Mouse (Mus musculus) hindbrain, embryonic 10.5 days (tissue): ENCODE results near the gene Gm10401. TPM values are rescaled to one million over a fixed set of nuclear protein-coding genes. Genes with fewer than 3 reads are reported as not detected.

ENCODE experiments used
- DNase-seq: peaks from one replicate; pipeline ENCODE4 v3.0.0-alpha.2; 2017; ENCODE audit warnings: low spot score
- H3K27ac ChIP-seq: fragments of 300-500 bp; sonication (generic); 2 replicates; pipeline ENCODE4 v1.5.1; 2016; ENCODE audit warnings: mild to moderate bottlenecking, moderate library complexity
- H3K27me3 ChIP-seq: fragments of 300-500 bp; sonication (generic); 2 replicates; pipeline ENCODE4 v1.6.1; 2016; ENCODE audit warnings: mild to moderate bottlenecking; ENCODE audit not compliant: poor library complexity, insufficient read depth, severe bottlenecking
- H3K36me3 ChIP-seq: fragments of 300-500 bp; sonication (generic); 2 replicates; pipeline ENCODE4 v1.6.1; 2016; ENCODE audit warnings: mild to moderate bottlenecking, moderate library complexity
- H3K4me1 ChIP-seq: fragments of 300-500 bp; sonication (generic); replicated peaks from 2 replicates; pipeline ENCODE4 v1.6.1; 2016; ENCODE audit warnings: mild to moderate bottlenecking
- H3K4me3 ChIP-seq: fragments of 300-500 bp; sonication (generic); 2 replicates; pipeline ENCODE4 v1.5.1; 2016; ENCODE audit warnings: mild to moderate bottlenecking, moderate library complexity
- H3K9me3 ChIP-seq: fragments of 300-500 bp; sonication (generic); 2 replicates; pipeline ENCODE4 v1.6.1; 2016; ENCODE audit warnings: mild to moderate bottlenecking, moderate library complexity
- WGBS: fragments of 180-500 bp; shearing (Covaris S2); methylation state at CpG from one replicate; pipeline ENCODE4 v1.1.7; 2016; 5-methylcytosine and 5-hydroxymethylcytosine counted together
- polyA plus RNA-seq: library from polyadenylated mRNA; unstranded; fragments of >200 nt; fragmentation: Nextera tagmentation; extraction: Ambion mirVana; gene quantifications from 2 replicates; pipeline ENCODE4 v1.2.1, GENCODE M21; 2016

Gene Gm10401
- polyA plus RNA-seq = 22.3 and 22.8 TPM in 2 replicates

DNA sequence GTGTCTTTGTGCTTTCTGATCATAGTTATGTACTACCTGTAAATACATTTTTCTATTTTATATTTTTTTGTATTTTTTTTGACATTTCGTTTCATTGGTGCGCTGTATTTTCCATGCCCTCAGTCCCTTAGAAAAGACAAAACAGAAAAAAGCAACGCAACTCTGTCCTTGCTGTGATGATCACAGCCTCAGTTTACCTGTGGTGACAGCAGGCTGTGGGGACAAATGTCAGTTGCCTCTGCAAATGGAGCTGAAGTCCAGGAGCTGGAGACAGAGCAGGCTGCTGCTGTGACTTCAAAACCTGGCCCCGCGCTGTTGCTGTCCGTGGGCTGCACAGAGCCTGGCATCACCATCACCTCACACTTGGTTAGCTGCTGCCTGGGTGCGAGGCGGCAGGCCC lies at the start of gene Gm10401:
Gene Gm10401, minus strand, starts transcription at position 101 of the 400 bp plus-strand sequence.
- 96% methylated on average over 8 of the region's 8 CpGs for WGBS
- Histone ChIP-seq H3K4me3 (no peak within 1 kb of the TSS), H3K27ac (no peak within 1 kb of the TSS), H3K27me3 (no peaks in the 10 kb centered on the region), H3K4me1 (no peaks in the 10 kb centered on the region), H3K9me3 (no peaks in the 10 kb centered on the region), H3K36me3 (peaks cover 97% of the 10 kb centered on the region)
- DNase-seq = no peak

DNA sequence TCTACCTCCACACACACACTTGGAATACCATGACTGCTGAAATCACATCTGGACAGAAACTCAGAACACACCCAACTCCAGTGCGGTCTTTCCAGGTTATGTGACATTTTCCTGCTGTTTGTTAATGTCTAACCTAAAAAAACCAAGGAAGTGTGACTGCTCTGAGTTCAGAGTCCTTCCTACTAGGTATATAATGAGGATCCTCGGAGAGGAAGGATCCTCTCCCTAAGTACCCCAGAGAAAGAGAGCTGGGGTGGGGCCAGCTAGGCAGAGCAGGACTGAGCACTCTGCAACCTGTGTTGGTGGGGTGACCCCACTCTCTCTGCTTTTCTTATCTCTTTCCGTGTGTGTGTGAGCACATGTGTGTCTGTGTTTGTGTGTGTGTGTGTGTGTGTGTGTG lies 49.3 kb upstream of the Gm10401 start:
- Histone ChIP-seq H3K9me3 (no peaks in the 10 kb centered on the region), H3K36me3 (peaks cover 94% of the 10 kb centered on the region), H3K4me1 (peaks cover 26% of the 10 kb centered on the region), H3K27ac (no peak overlapping the region), H3K27me3 (no peaks in the 10 kb centered on the region), H3K4me3 (no peak overlapping the region)
- DNase-seq = no peak
- 85% methylated on average over 3 of the region's 3 CpGs for WGBS

DNA sequence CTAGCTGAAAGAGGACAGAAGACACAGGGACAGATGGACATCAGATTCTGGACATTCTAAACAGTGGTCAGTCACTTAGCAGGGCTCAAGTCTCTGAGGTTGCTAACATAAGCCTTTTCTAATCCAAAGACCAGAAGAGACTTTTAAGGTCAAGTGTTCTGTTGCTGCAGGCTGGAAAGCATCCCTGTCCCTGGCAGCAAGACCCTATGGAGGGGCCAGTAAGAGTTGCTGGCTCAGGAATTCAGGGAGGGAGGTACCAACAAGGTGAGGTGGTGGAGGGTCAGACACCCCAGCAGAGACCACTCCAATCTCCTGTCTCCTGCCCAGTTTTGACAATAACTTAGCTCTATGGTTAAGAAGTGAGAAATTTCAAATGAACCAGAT lies 48.6 kb upstream of the Gm10401 start:
- DNase-seq = no peak
- Histone ChIP-seq H3K27me3 (no peaks in the 10 kb centered on the region), H3K4me3 (no peak overlapping the region), H3K36me3 (peaks cover 95% of the 10 kb centered on the region), H3K27ac (no peak overlapping the region), H3K9me3 (no peaks in the 10 kb centered on the region), H3K4me1 (peaks cover 24% of the 10 kb centered on the region)

DNA sequence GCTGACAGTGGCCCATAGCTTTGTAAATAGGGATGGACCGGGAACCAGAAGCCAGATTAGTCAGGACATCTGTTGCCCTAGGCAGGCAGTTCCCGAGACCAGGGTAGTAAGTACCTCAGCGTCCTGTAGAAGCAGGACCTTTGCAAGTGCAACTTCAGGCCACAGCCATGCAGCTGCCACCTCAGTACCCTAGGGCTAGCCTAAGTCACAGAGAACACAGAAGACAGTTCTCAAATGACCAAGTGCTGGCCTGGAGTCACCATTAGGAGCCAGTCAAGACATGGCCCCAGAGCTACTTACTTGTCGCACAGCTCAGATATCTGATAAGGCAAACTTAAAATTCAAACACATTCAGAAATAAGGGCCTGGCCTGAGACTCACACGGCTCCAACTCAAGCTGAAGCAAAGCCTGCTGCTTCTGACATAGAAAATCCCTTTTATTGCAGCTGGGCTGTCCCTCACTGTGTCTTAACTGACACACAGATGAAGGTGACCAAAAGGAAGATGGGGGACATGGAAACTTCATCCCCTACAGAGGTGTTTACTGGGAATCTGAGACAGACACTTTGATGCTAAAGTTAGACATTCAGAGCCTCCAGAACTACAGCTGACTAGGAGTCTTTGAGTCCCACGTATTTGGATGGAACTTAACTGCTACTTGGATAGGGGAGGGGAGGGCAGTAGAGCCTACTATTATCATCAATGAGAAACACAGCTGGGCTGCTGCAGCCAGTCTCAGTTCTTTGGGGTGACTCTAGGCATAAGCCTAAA lies 48.1 kb upstream of the Gm10401 start:
- no peak overlapping the region for H3K27ac ChIP-seq

DNA sequence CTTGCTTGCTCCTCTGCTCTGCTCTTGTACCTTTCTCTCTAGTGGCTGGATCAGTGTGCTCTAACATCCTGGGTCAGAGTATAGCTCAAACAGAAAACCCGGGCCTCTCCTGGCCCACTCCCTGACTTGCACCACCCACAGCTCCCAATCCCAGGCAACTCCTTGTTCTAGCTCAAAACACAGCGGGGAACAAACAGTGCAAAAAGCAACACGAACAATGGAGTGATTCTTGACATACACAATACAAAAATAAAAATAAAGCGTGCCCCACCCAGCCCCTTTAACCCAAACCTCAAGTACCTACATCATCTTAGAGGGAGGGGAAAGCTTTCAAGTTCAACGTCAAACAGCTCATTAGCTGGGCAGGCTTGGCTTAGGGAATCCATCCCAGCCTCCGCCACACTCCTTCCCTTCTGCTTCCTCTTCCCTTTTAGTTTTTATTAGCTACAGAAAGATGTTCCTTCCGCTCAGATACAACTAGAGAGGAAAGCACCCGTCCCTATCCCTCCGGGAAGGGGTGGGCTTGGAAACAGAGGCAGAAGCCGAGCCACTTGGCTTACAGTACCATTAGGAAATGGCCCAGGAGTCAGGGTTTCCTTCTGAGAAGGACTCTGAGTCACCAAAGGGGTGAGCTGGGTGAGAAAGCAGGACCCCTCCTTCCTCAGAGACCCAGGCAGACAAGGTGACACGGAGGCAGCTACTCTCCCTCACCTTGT lies 47.3 kb upstream of the Gm10401 start:
- H3K27me3 ChIP-seq = no peaks in the 10 kb centered on the region
- 81% methylated on average over 11 of the region's 11 CpGs for WGBS
- H3K4me1 ChIP-seq = peaks cover 24% of the 10 kb centered on the region
- DNase-seq = no peak
- H3K27ac ChIP-seq = no peak overlapping the region
- no peak overlapping the region for H3K4me3 ChIP-seq
- peaks cover 82% of the 10 kb centered on the region for H3K36me3 ChIP-seq
- no peaks in the 10 kb centered on the region for H3K9me3 ChIP-seq

More for the DNA sequence above, 48.1 kb upstream of the Gm10401 start:
- Histone ChIP-seq H3K27me3 (no peaks in the 10 kb centered on the region), H3K4me1 (peaks cover 24% of the 10 kb centered on the region), H3K9me3 (no peaks in the 10 kb centered on the region), H3K36me3 (peaks cover 90% of the 10 kb centered on the region), H3K4me3 (no peak overlapping the region)
- 87% methylated on average over 6 of the region's 6 CpGs for WGBS
- no peak for DNase-seq

DNA sequence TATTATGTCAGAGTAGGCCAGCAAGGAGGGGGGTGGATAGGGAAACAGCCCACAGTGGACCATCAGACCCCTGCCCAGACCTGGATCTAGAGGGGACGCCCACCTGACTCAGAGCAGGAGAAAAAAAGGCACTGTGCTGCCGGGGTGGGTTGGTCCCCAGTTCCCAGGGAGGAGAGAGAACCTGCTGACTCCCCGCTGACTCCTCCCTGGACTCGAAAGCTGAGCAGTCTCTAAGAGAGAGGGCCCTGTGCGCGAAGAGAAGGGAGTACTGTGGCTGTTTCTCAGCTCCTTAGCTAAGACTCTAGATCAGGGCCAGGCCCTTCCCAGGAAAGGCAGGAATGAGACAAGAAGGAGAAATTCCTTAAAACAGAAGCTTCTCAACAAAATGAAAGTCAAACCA lies 46.4 kb upstream of the Gm10401 start:
- WGBS = 75% methylated on average over 6 of the region's 6 CpGs
- Histone ChIP-seq H3K27me3 (no peaks in the 10 kb centered on the region), H3K27ac (no peak overlapping the region), H3K4me1 (peaks cover 24% of the 10 kb centered on the region), H3K9me3 (no peaks in the 10 kb centered on the region), H3K36me3 (peaks cover 73% of the 10 kb centered on the region), H3K4me3 (no peak overlapping the region)
- no peak for DNase-seq

DNA sequence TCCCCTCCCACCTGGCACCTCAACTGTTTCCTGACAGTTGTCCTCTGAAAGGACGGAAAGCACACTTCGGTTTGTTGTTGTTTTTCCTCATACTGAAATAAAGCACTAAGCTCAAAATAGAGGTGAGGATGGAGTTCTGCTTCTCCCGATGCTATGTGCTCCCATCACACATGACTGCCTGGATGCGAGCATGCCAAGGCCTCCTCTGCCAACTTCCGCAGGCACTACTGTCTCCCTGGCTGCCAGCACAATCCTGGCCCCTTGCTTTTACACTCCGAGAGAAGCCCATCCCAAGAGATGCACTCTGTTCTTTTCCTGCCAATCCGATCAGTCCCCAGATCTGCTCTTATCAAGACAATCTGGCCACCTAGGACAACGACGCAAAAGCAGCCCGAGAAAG lies 45.5 kb upstream of the Gm10401 start:
- Histone ChIP-seq H3K4me3 (no peak overlapping the region), H3K4me1 (peaks cover 24% of the 10 kb centered on the region), H3K27ac (0 out of 2 replicates have a peak overlapping the region, but pooled peaks have one; percentile 23), H3K36me3 (peaks cover 64% of the 10 kb centered on the region), H3K27me3 (no peaks in the 10 kb centered on the region), H3K9me3 (no peaks in the 10 kb centered on the region)
- 86% methylated on average over 10 of the region's 10 CpGs for WGBS
- DNase-seq = no peak

DNA sequence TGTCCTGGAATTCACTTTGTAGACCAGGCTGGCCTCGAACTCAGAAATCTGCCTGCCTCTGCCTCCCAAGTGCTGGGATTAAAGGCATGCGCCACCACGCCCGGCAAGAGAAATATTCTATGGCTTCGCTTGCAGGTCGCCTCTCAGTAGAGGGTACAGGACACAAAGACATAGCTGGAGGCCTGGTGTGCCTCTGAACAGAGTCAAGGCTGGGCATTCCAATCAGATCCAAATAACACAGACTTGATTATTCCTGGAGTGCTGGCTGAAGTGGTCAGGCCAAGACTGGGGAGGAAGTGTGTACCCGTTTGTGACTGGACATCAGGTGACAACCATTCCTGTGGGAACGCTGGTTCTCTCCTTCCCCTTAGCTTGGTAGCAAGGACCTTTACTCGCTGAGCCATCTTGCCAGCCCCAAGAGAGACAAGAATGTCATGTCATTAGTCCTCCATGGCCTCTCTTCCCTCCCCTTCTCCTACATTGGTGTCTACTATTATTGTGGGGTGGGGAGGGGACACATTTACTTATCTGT lies 44.1 kb upstream of the Gm10401 start:
- H3K27me3 ChIP-seq = no peaks in the 10 kb centered on the region
- no peak for DNase-seq
- WGBS = 89% methylated on average over 9 of the region's 9 CpGs
- H3K36me3 ChIP-seq = peaks cover 50% of the 10 kb centered on the region
- H3K9me3 ChIP-seq = no peaks in the 10 kb centered on the region
- H3K27ac ChIP-seq = no peak overlapping the region
- no peak overlapping the region for H3K4me3 ChIP-seq
- peaks cover 24% of the 10 kb centered on the region for H3K4me1 ChIP-seq

DNA sequence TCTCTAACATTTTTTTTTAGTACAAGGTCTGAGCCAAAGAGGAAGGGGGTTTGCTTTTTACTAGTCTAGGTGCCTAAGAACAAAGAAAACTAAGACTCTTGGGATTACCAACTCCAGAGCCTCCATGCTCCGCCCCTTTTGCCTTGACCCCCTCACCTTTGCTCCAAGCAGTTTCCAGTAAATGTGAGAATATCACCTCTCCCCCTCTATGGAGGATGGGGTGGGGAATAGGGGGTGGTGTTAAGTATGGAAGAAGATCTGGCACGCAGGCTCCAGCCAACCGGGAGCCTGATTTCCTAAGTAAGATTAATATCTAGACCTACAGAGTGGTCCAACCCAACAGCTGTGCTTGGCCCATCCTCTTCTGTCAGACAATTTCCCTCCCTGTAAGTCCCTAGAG lies 42.6 kb upstream of the Gm10401 start:
- H3K9me3 ChIP-seq = no peaks in the 10 kb centered on the region
- H3K4me1 ChIP-seq = peaks cover 21% of the 10 kb centered on the region
- WGBS = 78% methylated on average over 3 of the region's 3 CpGs
- H3K36me3 ChIP-seq = peaks cover 35% of the 10 kb centered on the region
- H3K27ac ChIP-seq = no peak overlapping the region
- no peaks in the 10 kb centered on the region for H3K27me3 ChIP-seq
- no peak overlapping the region for H3K4me3 ChIP-seq
- DNase-seq = no peak

DNA sequence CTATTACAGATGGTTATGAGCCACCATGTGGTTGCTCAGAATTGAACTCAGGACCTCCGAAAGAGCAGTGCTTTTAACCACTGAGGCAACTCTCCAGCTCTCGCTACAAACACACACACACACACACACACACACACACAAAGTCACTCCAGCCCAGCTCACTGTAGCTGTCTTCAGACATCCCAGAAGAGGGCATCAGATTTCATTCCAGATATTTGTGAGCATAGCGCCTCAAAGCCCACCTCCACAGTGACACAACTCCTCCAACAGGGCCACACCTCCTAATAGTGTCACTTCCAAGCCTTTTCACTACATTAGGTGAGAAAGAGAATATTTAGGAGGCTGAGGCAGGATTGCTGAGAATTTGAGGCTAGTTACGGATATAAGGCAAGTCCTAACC lies 41.0 kb upstream of the Gm10401 start:
- H3K27me3 ChIP-seq = no peaks in the 10 kb centered on the region
- H3K36me3 ChIP-seq = peaks cover 19% of the 10 kb centered on the region
- DNase-seq = no peak
- H3K4me3 ChIP-seq = no peak overlapping the region
- H3K9me3 ChIP-seq = no peaks in the 10 kb centered on the region
- H3K4me1 ChIP-seq = peaks cover 18% of the 10 kb centered on the region
- 69% methylated on average over 4 of the region's 4 CpGs for WGBS
- H3K27ac ChIP-seq = no peak overlapping the region

DNA sequence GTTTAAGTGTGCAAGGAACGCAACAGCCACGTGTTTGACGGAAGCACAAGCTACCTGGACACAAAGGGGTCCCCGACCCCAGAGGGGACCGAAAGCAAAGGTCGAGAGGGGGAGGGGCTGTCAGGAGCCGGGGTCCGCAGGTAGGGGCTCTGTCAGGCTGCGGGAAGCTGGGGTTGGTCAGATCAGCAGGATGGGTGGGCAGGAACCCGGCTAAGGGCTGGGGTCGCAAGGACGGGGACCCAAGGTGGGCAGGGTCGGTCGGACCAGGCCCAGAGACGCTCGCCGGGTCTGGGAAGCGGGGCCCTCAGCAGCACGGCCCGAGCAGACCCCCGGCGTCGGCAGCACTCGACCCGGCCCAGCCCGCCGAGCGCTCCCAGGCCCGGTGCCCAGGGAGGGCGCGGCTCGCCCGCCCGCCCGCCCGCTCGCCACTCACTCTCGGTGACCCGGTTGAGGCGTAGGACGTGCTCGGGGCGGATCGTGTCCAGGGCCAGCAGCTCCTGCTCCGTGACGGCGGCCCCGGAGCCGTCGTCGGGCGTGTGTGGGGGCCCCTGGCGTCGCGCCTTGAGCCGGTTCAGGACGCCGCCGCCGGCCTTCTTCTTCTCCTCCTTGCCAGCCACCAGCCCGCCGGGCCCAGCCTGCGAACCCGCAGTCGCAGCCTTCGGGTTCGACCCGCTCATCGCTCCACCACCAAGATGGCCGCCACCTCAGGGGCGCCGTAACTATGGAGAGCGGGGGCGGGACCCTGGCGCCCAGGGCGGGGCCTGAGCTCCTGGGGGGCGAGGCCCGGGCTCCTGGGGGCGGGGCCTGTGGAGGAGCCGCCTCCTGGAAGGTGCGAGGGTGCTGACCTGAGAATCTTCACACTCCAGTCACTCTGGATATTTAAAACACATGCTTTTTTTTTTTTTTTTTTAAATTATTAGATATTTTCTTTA lies 36.4 kb upstream of the Gm10401 start, which contains the start of gene Unc119b:
Gene Unc119b, minus strand, starts transcription at position 742 of the 932 bp plus-strand sequence.
- Histone ChIP-seq H3K36me3 (peaks cover 30% of the 10 kb centered on the region), H3K4me3 (peak within 1 kb of the TSS; percentile 85), H3K9me3 (no peaks in the 10 kb centered on the region), H3K27me3 (no peaks in the 10 kb centered on the region), H3K4me1 (peaks cover 22% of the 10 kb centered on the region), H3K27ac (peak within 1 kb of the TSS; percentile 93)
- DNase-seq = peak; percentile 89
- under 1% methylated on average over 81 of the region's 81 CpGs for WGBS

DNA sequence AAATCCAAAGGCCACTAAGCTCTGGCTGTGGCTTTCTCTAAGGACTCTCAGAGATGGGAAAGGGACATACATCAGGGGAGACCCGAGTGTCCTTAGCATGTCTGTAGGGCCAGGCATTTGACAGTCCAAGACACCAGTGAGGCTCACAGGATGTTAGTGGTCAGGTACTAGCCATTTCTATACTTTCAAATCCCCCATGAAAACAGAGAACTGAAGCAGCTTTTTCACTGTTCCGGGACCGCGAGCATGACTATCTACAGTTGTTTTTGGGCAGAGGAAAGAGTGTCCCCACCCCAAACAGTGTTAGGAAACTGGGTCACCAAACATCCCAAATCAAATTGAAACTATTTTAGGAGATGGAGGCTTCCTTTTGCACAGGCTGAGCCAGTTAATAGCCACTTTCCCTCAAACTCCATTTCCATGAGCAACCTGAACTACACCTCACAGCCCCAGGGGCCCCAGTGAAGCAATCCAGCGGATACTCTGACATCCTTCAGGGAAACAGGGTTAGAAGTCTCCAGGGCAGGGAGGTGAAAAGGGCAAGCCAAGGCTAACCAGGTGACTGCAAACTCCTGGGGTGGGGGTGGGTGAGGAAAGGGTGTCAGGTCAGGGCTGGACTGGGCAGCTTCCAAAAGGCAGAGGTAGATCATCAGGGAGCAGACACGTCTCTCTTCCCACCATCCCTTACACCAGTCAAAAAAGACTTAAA lies 35.4 kb upstream of the Gm10401 start:
- Histone ChIP-seq H3K27me3 (no peaks in the 10 kb centered on the region), H3K4me3 (peak overlapping the region; percentile 85), H3K9me3 (no peaks in the 10 kb centered on the region), H3K36me3 (peaks cover 40% of the 10 kb centered on the region), H3K4me1 (peaks cover 22% of the 10 kb centered on the region), H3K27ac (0 out of 2 replicates have a peak overlapping the region, but pooled peaks have one; percentile 25)
- WGBS = 66% methylated on average over 6 of the region's 6 CpGs
- DNase-seq = no peak
